Mouse (Mus musculus): ENCODE measurements around the gene Adamts1.

DNA sequence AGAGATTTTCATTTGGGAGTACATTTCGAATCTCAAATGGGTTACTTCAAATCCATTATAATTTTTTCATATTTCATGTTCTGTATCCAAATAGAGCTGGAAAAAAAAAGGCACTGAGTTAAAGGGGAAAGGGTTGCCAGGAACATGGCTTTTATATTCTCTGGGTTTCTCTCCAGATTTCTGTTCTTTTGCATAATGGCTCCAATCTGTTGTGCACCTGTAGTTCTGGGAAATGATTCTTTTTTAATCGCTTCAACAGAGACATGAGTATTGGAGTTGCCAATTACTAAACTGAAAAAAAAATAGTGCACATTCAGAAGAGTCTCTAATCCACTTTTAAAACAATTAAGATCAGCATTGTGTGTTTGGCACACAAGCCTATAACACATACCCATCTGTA lies 2.7 kb upstream of the Adamts1 start:
- TF ChIP-seq CTCF (conservative IDR thresholded peaks at IDR 0.05; ENCODE audit: low read length) = no peak
- TF ChIP-seq POU5F1 (IDR thresholded peaks at IDR 0.05; ENCODE audit: borderline replicate concordance, low read length) = no peak
- TF ChIP-seq NANOG (IDR thresholded peaks at IDR 0.05; ENCODE audit: borderline replicate concordance, low read length) = no peak
